Mouse (Mus musculus): ENCODE data around the gene Rapgef3. TPM values are rescaled to one million over a fixed set of nuclear protein-coding genes. Genes with fewer than 3 reads are reported as not detected.

Gene Rapgef3
- total RNA-seq, 2 experiments from 2014 or later: 15.0 to 20.8 TPM

- DNase-seq: no peak
These were observed 46.6 kb downstream of the Rapgef3 start for GRCm38 (mm10) chr15:97721008-97721701.

- DNase-seq: peak in 1 of 2 experiments; percentile 38
These were observed 47.6 kb downstream of the Rapgef3 start for GRCm38 (mm10) chr15:97720026-97720675.

GRCm38 (mm10) chr15:97719494-97719893, 48.3 kb downstream of the Rapgef3 start:
- DNase-seq: no peak

GRCm38 (mm10) chr15:97718535-97719155, 49.1 kb downstream of the Rapgef3 start:
- DNase-seq: no peak

- DNase-seq: peak; percentile 73 to 82
These were observed 49.8 kb downstream of the Rapgef3 start for GRCm38 (mm10) chr15:97717861-97718534.

GRCm38 (mm10) chr15:97716782-97717181, 51.0 kb downstream of the Rapgef3 start:
- no peak for DNase-seq

GRCm38 (mm10) chr15:97715734-97716133, 52.0 kb downstream of the Rapgef3 start:
- no peak for DNase-seq

GRCm38 (mm10) chr15:97715083-97715482, 52.7 kb downstream of the Rapgef3 start:
- DNase-seq: no peak

- no peak for DNase-seq
These were observed 55.2 kb downstream of the Rapgef3 start for GRCm38 (mm10) chr15:97712546-97712945.

- DNase-seq: no peak
These were observed 56.9 kb downstream of the Rapgef3 start for GRCm38 (mm10) chr15:97710906-97711305.

- peak; percentile 93 to 95 for DNase-seq
These were observed 62.3 kb downstream of the Rapgef3 start, which contains the start of gene Rpap3 for GRCm38 (mm10) chr15:97705211-97706050. Gene Rpap3 (minus strand): TSS chr15:97705825.

GRCm38 (mm10) chr15:97696616-97697015, 71.2 kb downstream of the Rapgef3 start:
- peak in 1 of 2 experiments; percentile 13 for DNase-seq

Other genes starting within 250 kb of the Rapgef3 start
- 10 to 100 TPM; 19.5 to 20.5 TPM for gene Rpap3, start 62.1 kb downstream of the Rapgef3 start, total RNA-seq (2021)
- gene Endou, start 36.6 kb downstream of the Rapgef3 start, total RNA-seq (2021): under 1 TPM; 0.66 to 0.70 TPM
- 100 to 1,000 TPM; 107 to 130 TPM for gene Slc48a1, start 10.5 kb upstream of the Rapgef3 start, total RNA-seq (2021)
- gene Hdac7, start 76.5 kb upstream of the Rapgef3 start, total RNA-seq (2021): 10 to 100 TPM; 63.5 to 67.2 TPM
- 10 to 100 TPM in 1 of 2 experiments, 1 to 10 TPM in 1; 6.4 to 33.3 TPM for gene Vdr, start 142.7 kb upstream of the Rapgef3 start, total RNA-seq (2021)
- gene Tmem106c, start 196.2 kb upstream of the Rapgef3 start, total RNA-seq (2021): 10 to 100 TPM; 50.6 to 61.7 TPM
- not detected for gene Col2a1, start 236.7 kb upstream of the Rapgef3 start, total RNA-seq (2021)

Data from adrenal gland, postnatal 36 days (tissue).